Mouse (Mus musculus) small intestine, adult 2 months (tissue): ENCODE results near the gene Ccl2. TPM values are rescaled to one million over a fixed set of nuclear protein-coding genes. Genes with fewer than 3 reads are reported as not detected.

Experiments
- H3K27ac ChIP-seq: fragments of 200-500 bp; 2 replicates; pipeline ENCODE4 v1.5.1; 2012; ENCODE audit warnings: low read depth, low read length, control low read depth, inconsistent platforms; ENCODE audit not compliant: insufficient read depth
- H3K27me3 ChIP-seq: fragments of 200-500 bp; 2 replicates; pipeline ENCODE4 v1.6.1; 2012; ENCODE audit warnings: mild to moderate bottlenecking, moderate library complexity, low read length, inconsistent platforms; ENCODE audit not compliant: control insufficient read depth, insufficient read depth
- H3K36me3 ChIP-seq: fragments of 200-500 bp; 2 replicates; pipeline ENCODE4 v1.6.1; 2012; ENCODE audit warnings: mild to moderate bottlenecking, low read length, control low read depth, inconsistent platforms; ENCODE audit not compliant: control insufficient read depth, insufficient read depth
- H3K4me1 ChIP-seq: fragments of 200-500 bp; 2 replicates; pipeline ENCODE4 v1.6.1; 2012; ENCODE audit warnings: low read length, inconsistent platforms, mixed read lengths; ENCODE audit not compliant: control insufficient read depth, insufficient read depth, insufficient read length
- H3K4me3 ChIP-seq: fragments of 200-500 bp; 2 replicates; pipeline ENCODE4 v1.5.1; 2012; ENCODE audit warnings: low read depth, mild to moderate bottlenecking, control low read depth, inconsistent platforms, low read length, moderate library complexity
- CTCF ChIP-seq: fragments of 200-500 bp; IDR thresholded peaks from 2 replicates; pipeline ENCODE4 v1.5.1; 2012; ENCODE audit warnings: low read depth, mild to moderate bottlenecking, control low read depth, inconsistent platforms, low read length, moderate library complexity, mixed read lengths; ENCODE audit not compliant: insufficient replicate concordance, insufficient read length; ENCODE audit errors: extremely low read depth
- POLR2A ChIP-seq: fragments of 200-500 bp; IDR thresholded peaks from 2 replicates; pipeline ENCODE4 v1.6.1; 2012; ENCODE audit warnings: low read depth, mild to moderate bottlenecking, control low read depth, inconsistent platforms, low read length, moderate library complexity
- WGBS: fragments of 180-500 bp; shearing (Covaris S2); methylation state at CpG from one replicate; pipeline ENCODE4 v1.1.7; 2018; 5-methylcytosine and 5-hydroxymethylcytosine counted together
- polyA plus RNA-seq: library from polyadenylated mRNA; depleted of rRNA; stranded (reverse); fragments of >200 nt; gene quantifications from 2 replicates; pipeline ENCODE4 v1.2.3, GENCODE M21; 2012

Ccl2 gene
- polyA plus RNA-seq, 1 experiment: 1.4 TPM

GRCm38 (mm10) chr11:82062226-82062625 lies 26.9 kb downstream of the Ccl2 start:
- Histone ChIP-seq H3K27me3 (no peaks in the 10 kb centered on the region), H3K27ac (no peak overlapping the region), H3K4me3 (no peak overlapping the region), H3K36me3 (no peaks in the 10 kb centered on the region), H3K4me1 (no peaks in the 10 kb centered on the region)
- TF ChIP-seq POLR2A (no peak), CTCF (no peak)
- WGBS: 67% methylated on average over 3 of the region's 3 CpGs

GRCm38 (mm10) chr11:82063454-82063853 lies 28.1 kb downstream of the Ccl2 start:
- H3K27me3 ChIP-seq: no peaks in the 10 kb centered on the region
- 74% methylated on average over 2 of the region's 2 CpGs for WGBS
- TF ChIP-seq CTCF (no peak), POLR2A (no peak)

GRCm38 (mm10) chr11:82066953-82067571 lies 31.7 kb downstream of the Ccl2 start:
- 84% methylated on average over 7 of the region's 7 CpGs for WGBS
- TF ChIP-seq POLR2A (no peak), CTCF (no peak)
- Histone ChIP-seq H3K36me3 (no peaks in the 10 kb centered on the region), H3K4me1 (no peaks in the 10 kb centered on the region), H3K27ac (no peak overlapping the region), H3K4me3 (no peak overlapping the region), H3K27me3 (no peaks in the 10 kb centered on the region)

More at GRCm38 (mm10) chr11:82063454-82063853, 28.1 kb downstream of the Ccl2 start:
- H3K4me3 ChIP-seq: no peak overlapping the region
- H3K27ac ChIP-seq: no peak overlapping the region
- H3K4me1 ChIP-seq: no peaks in the 10 kb centered on the region
- H3K36me3 ChIP-seq: no peaks in the 10 kb centered on the region

GRCm38 (mm10) chr11:82071076-82071475 lies 35.7 kb downstream of the Ccl2 start:
- no peak for TF ChIP-seq POLR2A
- no peak for TF ChIP-seq CTCF
- Histone ChIP-seq H3K27me3 (no peaks in the 10 kb centered on the region), H3K36me3 (no peaks in the 10 kb centered on the region), H3K27ac (no peak overlapping the region), H3K4me3 (no peak overlapping the region), H3K4me1 (no peaks in the 10 kb centered on the region)
- 74% methylated on average over 3 of the region's 3 CpGs for WGBS

GRCm38 (mm10) chr11:82072374-82072773 lies 37.0 kb downstream of the Ccl2 start:
- Histone ChIP-seq H3K4me1 (no peaks in the 10 kb centered on the region), H3K36me3 (no peaks in the 10 kb centered on the region), H3K27me3 (no peaks in the 10 kb centered on the region), H3K4me3 (no peak overlapping the region), H3K27ac (no peak overlapping the region)
- WGBS: 79% methylated on average over 1 of the region's 1 CpGs
- TF ChIP-seq POLR2A: no peak
- no peak for TF ChIP-seq CTCF

GRCm38 (mm10) chr11:82072984-82073383 lies 37.6 kb downstream of the Ccl2 start:
- TF ChIP-seq CTCF: no peak
- TF ChIP-seq POLR2A: no peak
- no peak overlapping the region for H3K4me3 ChIP-seq

GRCm38 (mm10) chr11:82073686-82074085 lies 38.3 kb downstream of the Ccl2 start:
- Histone ChIP-seq H3K27me3 (no peaks in the 10 kb centered on the region), H3K4me1 (no peaks in the 10 kb centered on the region), H3K27ac (no peak overlapping the region), H3K4me3 (no peak overlapping the region), H3K36me3 (no peaks in the 10 kb centered on the region)
- TF ChIP-seq CTCF: no peak
- TF ChIP-seq POLR2A: no peak
- WGBS: 88% methylated on average over 3 of the region's 3 CpGs

More at GRCm38 (mm10) chr11:82072984-82073383, 37.6 kb downstream of the Ccl2 start:
- no peak overlapping the region for H3K27ac ChIP-seq
- 54% methylated on average over 3 of the region's 3 CpGs for WGBS
- H3K4me1 ChIP-seq: no peaks in the 10 kb centered on the region
- no peaks in the 10 kb centered on the region for H3K27me3 ChIP-seq
- no peaks in the 10 kb centered on the region for H3K36me3 ChIP-seq

- Histone ChIP-seq H3K27me3 (no peaks in the 10 kb centered on the region), H3K27ac (no peak overlapping the region), H3K36me3 (no peaks in the 10 kb centered on the region), H3K4me3 (no peak overlapping the region), H3K4me1 (no peaks in the 10 kb centered on the region)
- TF ChIP-seq POLR2A (no peak), CTCF (no peak)
- 43% methylated on average over 3 of the region's 3 CpGs for WGBS
These were observed 41.7 kb downstream of the Ccl2 start for GRCm38 (mm10) chr11:82077031-82077430.
